Mouse (Mus musculus): ENCODE results near the gene Gm4792.

The Gm4792 gene

DNA sequence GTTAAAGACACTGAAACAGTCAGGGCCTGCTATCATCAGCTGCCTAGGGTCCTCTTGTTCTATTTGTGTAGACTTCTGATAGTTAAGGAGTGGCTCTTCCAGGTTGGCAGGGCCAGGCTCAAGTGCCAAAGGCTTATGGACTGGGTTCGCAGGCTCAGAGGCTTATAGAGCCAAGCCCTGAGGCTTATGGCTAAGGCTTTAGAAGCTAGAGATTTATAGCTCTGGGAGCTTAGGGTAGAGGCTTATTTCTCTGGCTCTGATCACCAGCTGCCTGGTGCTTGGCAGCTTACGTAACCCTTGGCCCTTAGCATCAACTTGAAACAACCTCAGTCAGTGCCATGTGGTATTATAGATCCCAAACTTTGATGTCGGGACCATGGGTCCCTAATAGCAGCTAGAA is at the start of gene Gm4792:
TSS of gene Gm4792 (minus strand) at position 233 of the 400 bp plus-strand sequence.
- no peak for DNase-seq (ENCODE audit: extremely low read depth, low read depth)

DNA sequence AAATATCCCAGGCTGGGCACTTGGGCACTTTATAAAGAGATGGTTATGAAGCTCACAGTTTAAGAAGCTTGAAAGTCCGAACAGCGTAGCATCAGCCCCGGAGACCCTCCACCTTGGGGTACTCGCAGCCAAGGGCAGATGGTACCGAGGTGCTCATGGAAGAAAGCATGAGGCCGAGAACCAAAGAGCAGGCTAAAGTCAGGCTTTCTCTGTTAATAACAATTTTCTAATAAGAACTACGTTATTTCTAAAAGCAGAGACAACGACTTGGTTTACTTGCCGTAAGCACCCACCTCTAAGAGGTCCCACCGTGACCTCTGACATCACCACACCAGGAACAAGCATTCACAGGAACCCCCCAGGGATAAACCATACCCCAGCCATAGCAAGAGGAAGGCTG is 49.5 kb upstream of the Gm4792 start:
- no peak for DNase-seq (ENCODE audit: extremely low read depth, low read depth)

DNA sequence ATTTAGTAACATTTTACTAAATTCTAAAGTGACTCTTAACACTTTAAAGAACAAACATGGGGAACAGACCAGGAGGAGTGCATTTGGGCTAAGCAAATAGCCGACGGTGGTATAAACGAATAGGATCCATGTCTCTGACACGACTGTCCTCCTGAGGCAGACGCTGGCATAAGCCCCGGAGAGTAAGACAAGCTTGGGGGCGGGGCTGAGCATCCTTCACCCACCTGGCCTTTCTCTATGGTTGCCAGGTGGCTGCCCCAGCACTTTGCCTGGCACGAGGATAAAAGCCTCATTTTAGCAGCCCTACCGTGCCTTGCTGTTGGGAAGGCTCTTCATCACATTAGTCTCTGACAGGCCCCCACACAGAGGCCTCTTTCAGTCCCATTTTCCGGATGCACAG is 48.8 kb upstream of the Gm4792 start:
- no peak for DNase-seq (ENCODE audit: extremely low read depth, low read depth)

DNA sequence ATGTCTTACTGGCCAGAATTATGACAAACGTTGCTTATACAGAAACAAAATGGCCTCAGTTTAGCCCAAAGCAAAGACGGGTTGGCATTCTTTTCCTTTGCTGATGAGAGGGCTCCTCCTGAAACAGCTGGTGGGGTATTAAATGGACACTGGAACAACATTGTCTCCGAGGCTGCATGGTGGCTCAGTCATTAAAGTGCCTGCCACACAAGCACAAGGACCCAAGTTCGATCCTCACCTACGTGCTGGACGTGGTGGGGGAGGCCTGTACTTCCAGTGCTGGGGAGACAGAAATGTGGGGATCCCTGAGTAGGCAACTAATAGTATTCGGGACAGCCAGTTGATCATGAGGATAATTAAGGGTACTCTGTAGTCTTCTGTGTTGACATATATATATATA is 48.1 kb upstream of the Gm4792 start:
- DNase-seq (ENCODE audit: extremely low read depth, low read depth), result no peak

DNA sequence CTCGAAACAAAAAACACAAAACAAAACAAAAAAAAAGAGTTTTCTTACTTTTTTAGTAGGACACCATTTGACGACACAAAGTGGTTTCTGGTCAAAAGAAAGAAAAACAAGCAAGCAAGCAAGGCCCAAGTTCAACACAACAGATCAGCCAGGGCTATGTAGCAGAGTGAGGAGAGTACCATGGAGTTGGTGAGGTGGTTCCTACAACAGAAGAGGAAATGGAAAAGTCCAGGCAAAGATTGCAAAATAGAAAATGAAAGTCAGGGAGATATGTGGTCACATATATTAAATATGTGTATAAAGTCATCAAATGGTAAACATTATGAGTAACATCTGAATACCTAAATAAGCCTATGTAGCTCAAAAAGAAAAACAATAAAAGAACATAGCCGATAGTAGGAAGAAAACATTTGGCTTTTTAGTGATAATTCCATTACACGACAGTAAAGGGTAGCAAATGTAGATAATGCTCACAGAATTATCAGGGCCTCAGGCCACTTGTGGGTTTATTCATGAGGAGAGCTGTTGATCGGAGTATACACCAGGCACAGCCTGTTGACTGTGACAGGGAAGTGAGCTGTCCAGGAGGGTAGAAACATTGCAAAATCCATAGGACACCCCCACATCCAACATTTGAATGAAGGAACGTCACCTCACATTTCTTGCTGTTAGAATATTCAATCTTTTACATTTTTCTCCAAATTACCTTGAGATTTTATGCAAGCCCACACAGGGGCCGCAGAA is 47.2 kb upstream of the Gm4792 start:
- no peak for DNase-seq (ENCODE audit: extremely low read depth, low read depth)

DNA sequence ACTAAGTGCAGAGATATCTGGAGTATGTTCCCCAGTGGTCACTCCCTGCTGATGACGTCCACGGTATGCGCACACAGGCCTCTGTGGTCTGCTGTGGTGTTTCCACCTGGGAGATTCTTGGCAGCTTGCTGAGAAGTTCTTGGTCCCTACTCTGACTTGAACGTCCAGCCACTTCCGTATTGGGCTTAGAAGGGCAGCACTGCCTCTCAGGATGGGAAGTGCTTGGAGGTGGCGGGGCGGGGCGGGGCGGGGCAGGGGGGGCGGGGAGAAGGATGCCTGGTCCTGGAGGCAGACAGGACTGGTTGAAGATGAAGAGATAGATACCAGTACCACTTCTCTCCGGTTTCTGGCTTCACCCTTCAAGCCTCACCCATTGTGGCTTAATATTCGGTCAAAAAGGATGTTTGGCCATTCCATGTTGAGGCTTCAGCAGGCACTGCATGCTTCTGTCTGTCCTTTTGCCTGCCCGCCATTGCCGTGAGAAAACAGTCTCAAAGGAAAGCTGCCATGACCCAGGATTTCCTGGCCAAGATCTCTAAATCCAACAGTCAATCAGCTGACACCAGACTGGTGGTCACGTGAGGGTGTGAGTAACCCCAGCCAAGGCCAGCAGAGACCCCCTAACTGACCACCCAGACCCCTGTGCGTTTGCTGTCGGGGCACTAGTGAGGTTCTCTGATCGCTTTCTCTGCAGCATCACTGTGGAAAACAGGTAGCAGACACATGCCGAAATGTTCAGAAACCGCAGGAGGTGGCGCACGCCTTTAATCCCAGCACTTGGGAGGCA is 46.3 kb upstream of the Gm4792 start:
- no peak for DNase-seq (ENCODE audit: extremely low read depth, low read depth)

DNA sequence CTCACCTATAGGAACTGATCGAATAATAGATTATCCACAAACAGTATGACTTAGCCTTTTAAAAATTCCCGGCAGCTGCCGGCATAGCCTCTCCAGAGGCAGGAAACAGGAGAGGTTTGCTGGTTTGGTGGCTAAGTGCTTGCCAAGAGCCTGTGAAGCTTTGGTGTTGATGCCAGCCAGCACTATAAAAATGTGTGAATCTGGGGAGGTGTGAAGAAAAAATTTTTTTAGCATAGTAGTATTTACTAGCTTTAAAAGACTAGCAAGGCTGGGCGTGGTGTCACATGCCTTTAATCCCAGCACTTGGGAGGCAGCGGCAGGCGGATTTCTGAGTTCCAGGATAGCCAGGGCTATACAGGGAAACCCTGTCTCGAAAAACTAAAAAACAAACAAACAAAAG is 45.1 kb upstream of the Gm4792 start:
- no peak for DNase-seq (ENCODE audit: extremely low read depth, low read depth)

DNA sequence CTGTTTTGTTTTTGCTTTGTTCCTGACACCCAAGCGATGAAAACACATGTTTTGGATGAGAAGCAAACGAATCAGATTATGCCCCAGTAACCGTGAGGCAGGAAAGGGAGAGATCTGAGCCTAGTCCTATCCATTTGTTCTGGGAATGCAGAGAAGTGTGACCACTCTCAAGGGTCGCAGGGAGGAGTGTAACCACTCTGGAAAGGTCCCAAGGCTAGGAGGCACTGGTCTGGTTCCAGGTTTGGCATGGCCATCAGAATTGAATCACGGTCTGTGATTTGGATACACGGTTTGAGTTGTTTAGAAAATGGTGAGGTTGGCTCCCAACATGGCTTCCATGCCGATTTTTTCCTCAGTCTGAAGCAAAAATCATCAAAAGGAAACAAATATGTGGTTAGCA is 43.8 kb upstream of the Gm4792 start:
- no peak for DNase-seq (ENCODE audit: extremely low read depth, low read depth)

DNA sequence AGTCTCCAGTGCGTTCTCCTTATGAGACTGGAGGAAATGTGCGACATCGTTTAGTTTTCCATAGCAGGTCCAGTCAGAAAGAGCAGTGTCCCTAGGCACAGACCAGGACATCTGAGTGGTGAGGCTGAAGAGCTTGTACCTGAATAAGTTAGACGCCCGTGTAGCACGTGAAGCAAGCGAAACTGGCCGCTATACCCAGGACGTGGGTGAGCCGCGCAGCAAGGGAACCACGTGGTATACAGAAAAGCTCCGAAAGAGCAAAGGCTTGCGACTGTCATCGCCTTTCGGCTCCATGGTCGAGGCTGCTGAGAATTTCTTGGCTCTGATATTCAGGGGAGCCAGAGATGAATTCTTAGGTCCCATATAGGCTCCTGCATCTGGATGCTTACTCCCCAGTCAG is 43.0 kb upstream of the Gm4792 start:
- no peak for DNase-seq (ENCODE audit: extremely low read depth, low read depth)

DNA sequence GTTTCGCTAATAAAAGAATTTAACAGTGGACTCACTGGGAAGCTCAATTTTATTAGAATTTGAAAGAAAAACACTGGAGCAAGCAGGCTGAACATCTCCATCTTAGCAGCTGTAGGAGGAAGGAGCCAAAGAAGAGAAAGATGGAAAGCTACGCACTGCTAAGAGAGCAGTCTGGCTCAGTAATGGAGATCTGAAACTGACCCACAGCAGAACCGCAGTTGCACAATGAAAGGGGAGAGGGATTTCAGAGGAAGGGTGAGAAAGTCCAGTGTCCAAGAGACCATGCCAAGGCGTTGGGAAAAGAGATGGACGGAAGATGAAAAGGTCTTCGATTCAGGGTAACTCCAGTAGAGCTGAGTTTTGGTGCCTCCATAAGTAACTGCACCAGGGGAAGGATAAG is 37.6 kb upstream of the Gm4792 start:
- DNase-seq (ENCODE audit: extremely low read depth, low read depth), result no peak

DNA sequence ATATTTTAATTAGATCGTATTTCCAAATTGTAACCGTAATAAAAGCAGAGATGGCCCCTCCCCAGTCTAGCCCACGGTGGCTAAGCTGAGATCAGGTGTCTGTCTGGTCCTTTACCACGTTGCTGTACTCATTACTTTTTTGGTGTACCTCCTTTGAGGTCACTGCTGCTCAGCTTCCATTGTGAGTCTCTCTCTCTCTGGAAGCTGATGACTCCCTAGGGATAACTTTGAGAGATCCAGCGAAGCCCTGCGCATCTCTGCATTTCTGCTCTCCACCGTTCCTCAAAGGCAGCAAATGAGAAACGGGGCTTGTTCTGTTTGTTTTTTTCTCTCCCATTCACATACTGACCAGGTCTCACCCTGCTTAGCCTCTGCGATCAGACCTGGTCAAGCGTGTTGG is 36.5 kb upstream of the Gm4792 start:
- DNase-seq (ENCODE audit: extremely low read depth, low read depth), result no peak

DNA sequence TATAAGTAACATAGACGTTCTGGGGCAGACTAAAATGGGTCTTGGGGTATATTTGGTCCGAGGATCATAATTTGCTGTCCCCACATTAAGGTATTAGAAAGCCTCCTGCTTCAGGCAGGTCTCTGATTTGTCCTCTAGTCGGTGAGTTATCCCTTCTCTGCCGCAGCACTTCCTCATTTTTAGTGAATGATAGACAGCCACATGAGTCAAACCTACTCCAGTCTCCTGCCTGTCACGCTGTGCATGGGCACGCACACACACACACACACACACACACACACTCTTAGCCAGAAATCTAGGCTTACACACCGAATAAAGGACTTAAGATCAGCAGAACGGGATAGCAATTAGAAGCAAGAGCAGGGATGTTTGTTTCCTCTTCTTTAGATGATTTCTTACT is 34.8 kb upstream of the Gm4792 start:
- DNase-seq (ENCODE audit: extremely low read depth, low read depth), result peak; percentile 53

DNA sequence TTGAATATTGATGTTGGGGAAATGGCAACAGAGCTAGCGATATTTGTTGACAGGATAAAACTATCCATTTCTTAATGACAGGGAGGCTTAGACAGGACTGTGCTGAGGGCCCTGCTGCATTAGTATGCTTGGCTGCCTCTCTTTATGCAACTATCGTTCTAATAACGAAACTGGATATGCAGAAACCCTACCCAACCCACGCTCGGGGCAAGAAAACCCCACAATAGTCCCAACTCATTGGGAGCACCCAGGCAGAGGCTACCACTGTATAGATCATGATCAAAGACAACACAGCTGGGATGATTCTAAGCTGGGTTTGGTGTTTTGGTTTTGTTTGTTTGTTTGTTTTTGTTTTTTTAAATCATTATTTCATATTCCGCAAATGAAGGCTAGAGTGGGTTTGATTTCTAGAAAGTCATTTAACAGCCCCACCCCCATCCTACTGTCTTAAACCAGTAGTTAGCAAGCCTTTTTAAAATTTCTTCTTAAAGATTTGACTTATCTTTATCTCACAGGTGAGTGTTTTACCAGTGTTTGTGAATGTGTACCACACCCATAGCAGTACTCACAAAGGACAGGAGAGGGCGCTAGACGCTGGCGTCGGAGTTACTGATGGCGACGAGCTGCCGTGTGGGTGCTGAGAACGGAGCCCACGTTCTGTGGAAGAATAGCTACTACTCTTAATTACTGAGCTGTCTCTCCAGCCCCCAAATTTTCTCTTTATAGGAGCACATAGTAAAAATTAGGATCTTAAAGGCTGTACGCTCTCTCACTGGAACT is 34.0 kb upstream of the Gm4792 start:
- no peak for DNase-seq (ENCODE audit: extremely low read depth, low read depth)

DNA sequence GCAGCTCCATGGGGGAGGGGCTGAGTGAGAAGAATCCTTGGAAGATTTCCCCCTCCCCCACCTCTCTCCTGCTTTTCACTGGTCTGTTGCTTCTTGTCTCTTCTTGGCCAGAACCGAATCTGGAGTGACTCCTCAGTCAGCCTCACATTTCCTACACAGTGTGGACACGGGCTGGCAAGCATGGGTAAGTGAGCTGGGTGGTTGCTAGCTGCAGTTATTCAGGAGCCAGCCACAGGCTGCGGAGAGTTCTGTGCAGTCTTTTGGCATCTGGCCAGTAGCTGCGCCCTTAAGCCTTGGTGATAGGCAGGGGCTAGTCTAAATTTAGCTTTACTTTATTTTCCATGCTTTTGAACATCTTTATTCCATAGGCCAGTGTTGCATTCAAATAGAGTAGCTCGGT is 31.5 kb upstream of the Gm4792 start:
- peak; percentile 6 for DNase-seq (ENCODE audit: extremely low read depth, low read depth)

DNA sequence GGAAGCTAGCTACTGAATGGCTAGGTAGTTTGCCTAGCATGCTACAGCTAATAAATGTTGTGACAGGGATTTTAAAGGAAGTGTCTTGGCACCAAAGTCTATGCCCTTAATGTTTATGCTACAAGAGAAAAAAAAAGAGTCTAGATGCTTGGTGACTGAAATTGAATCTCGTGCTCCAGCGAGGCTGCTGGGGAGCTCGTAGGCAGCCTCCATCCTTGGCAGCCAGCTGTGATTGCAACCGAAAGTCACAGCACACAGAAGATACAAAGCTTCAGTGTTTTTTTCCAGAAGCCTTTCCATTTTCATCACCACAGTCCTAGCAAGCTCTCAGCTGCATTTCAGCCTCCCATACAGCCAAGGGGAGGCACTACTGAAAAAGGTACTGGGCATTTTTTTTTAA is 20.1 kb upstream of the Gm4792 start:
- DNase-seq (ENCODE audit: extremely low read depth, low read depth), result no peak

DNA sequence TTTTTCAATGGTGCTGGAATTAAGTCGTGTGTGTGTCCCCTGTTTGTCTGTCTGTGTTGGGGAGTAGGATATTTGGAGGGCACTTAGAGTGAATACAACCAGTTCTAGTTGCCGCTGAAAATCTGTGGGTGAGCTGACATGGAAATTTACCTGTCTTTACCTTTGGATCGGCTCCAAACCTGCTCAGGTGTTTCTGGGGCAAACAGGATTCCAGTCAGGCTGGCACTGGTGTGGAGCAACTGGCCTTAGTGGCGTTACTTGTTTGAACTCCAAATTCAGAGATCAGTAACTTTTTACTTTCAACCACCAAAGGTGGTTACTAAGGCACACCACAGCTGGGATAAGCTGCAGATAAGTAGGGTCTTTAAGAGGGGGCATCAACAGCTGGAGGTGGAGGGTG is 14.6 kb upstream of the Gm4792 start:
- no peak for DNase-seq (ENCODE audit: extremely low read depth, low read depth)

DNA sequence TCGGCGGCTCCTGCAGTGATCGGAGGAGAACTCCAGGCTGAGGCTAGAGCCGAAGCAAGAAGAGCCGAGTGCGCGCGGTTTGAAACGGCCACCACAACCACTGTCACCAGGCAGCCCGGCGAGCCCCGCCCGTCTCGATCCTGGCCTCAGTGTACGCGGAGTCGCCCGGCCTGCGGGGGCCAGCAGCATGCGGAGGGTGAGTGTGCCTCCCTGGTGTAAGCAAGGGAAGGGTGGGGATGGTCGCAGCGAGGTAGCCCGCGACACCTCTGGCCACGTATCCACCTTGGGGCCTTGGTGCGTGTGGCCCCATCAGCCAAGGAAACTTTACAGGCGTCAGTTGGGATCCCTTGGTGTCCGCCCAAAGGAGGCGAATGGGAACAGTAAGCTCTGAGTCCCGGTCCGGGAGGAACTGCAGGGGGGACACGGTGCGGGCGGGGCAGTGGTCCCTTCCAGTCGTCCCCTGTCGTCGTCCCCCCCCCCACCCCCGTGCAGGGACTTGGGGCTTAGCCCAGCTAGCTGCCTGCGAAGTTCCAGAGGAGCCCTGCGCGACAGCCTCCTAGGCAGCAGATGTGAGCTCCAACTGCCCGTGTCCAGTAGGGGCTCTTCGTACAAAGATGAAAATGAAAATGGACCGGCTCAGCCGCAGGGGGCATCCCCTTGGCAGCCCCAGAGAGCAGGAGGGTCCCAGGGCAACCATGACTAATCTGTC is 13.7 kb upstream of the Gm4792 start:
- no peak for DNase-seq (ENCODE audit: extremely low read depth, low read depth)

DNA sequence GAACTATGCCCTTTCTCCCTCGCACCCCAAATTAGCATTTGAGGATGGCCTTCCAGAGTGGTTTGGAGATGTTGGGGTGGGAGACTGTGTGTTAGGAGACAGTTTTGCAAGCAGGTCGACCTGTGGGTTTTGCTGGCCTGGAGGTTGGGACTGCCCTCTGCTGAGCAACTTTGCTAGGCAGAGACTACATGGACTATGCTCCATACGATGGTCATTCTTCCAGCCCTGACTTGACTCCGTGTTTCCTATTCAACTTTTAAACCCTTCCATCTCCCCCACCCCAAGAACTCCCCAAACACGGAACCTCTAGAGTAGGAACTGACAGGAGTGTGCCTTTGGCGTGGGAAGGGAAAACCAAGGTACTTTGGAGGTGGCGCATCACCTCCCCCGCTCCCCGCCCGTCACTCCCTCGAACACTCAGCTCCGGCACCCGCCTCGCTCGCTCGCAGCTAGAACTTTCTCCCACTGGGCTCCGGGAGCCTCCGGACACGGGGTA is 13.1 kb upstream of the Gm4792 start, which contains the start of gene Tmcc3:
TSS of gene Tmcc3 (plus strand) at position 439 of the 496 bp plus-strand sequence.
- DNase-seq (ENCODE audit: extremely low read depth, low read depth), result no peak

DNA sequence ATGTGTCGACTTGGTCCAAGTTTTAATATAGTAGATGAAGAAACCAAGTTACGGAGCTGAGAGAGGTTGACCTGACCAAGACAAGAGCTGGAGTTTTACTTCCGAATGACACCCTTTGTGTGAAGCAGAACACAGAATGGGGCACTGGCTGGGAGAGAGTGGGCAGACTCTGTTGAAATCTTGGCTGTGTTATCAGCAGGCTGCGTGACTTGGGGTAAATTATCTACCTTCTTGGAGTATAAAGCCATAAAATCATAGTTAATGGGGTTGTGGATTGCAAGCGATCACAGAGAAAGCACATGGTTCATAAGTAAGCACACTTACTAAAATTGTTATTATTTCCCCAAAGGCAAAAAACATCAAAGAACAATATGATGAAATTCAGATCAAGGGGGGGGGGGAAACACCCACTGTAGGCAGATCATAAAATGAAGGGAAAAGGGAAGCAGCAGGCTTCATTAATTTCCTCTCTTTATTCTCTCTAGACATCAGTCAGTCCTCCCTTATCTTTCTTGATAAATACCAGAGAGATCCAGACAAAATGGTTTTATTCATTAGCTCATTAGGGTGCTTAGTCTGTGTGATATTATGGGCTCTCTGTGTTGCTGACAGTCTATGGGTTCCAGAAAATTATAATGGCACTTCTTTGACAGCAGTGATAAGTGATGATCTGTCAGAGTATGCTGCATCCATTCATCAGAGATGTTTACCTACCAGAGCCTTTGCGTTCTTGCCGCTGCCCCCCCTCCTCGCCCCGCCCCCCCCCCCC is 12.2 kb upstream of the Gm4792 start:
- no peak for DNase-seq (ENCODE audit: extremely low read depth, low read depth)

DNA sequence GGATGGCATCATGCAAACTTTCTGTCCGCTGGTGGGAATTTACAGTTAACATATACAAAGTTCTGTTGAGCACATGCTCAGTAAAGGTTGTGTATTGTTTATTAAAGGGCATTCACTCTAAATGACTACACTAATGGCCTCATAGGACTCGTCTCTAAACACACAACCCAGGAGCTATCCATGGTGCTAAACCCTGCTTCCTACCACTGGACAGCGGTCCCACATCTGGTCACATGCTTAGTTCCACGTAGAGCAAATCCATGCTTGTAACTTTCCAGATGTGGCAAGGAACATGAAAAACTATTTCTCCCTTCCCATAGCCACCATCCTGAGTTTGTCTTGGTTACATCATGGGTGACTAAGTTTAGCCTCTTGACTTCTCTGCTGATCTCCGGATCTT is 7.0 kb upstream of the Gm4792 start:
- peak; percentile 20 for DNase-seq (ENCODE audit: extremely low read depth, low read depth)
